In the genomic region with DNA sequence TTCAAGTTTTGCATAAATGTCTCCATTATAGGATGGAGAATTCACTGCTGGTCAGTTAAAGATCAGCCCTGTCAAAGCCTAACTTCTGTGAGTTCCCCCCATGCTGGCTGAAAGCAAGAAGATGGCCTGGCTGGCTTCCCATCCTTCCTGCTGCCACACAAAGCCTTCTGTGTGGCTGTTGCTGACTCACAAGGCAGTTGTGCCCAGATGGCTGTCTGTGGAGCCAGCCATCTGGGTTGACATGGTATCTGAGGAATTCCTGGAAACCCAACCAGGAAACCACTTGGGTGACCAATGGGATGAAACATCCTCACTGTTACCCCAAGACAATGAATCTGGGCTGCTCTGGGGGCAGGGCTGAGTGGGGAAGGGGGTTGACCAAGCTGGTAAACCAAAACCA, we compare ENCODE assay signal across 12 mouse cellular contexts.
A peak's percentile ranks its signal among the peaks of the same experiment; 100 is the strongest.
DNase-seq lines count a peak whose midpoint lies in the region; ATAC-seq and TF ChIP-seq lines count a peak whose summit lies in the region.
"Had no signal": no experiment of that assay in that cellular context is flagged by ENCODE, and none has a peak within 500 bp of the region (broad histone marks: within the 10 kb centered on the region; RNA-seq: fewer than 3 reads in every experiment).

No protein-coding gene starts in this region.

- H3K27me3 ChIP-seq in hindbrain, postnatal 0 days (ENCODE audit: insufficient read depth, low read length) = no peaks in the 10 kb centered on the region
- no peaks in the 10 kb centered on the region for H3K27me3 ChIP-seq in hindbrain, embryonic 11.5 days (ENCODE audit: control insufficient read depth, insufficient read depth, low read length)
- no peaks in the 10 kb centered on the region for H3K27me3 ChIP-seq in limb, embryonic 10.5 days (ENCODE audit: low read depth, poor library complexity, severe bottlenecking)
- H3K27me3 ChIP-seq in kidney, embryonic 15.5 days = no peaks in the 10 kb centered on the region
- H3K27me3 ChIP-seq: limb, embryonic 13.5 days had no signal

- TF ChIP-seq CTCF in hindbrain, postnatal 0 days (IDR thresholded peaks at IDR 0.05; ENCODE audit: low read depth) = no peak

- no peak overlapping the region for H3K9ac ChIP-seq in hindbrain, postnatal 0 days (replicated peaks; ENCODE audit: low read length)
- no peak overlapping the region for H3K9ac ChIP-seq in hindbrain, embryonic 11.5 days (ENCODE audit: low read depth, low read length)
- H3K9ac ChIP-seq in kidney, embryonic 15.5 days = no peak overlapping the region
- H3K9ac ChIP-seq: limb, embryonic 13.5 days had no signal

- no peaks in the 10 kb centered on the region for H3K36me3 ChIP-seq in hindbrain, postnatal 0 days (ENCODE audit: insufficient read depth, low read length)
- H3K36me3 ChIP-seq in hindbrain, embryonic 11.5 days (ENCODE audit: control insufficient read depth, insufficient read depth, low read length) = no peaks in the 10 kb centered on the region
- H3K36me3 ChIP-seq in limb, embryonic 10.5 days = no peaks in the 10 kb centered on the region
- no peaks in the 10 kb centered on the region for H3K36me3 ChIP-seq in kidney, embryonic 15.5 days
- H3K36me3 ChIP-seq: forebrain, embryonic 10.5 days; heart, embryonic 10.5 days; limb, embryonic 13.5 days had no signal

- H3K9me3 ChIP-seq in hindbrain, postnatal 0 days (ENCODE audit: low read length) = no peaks in the 10 kb centered on the region
- H3K9me3 ChIP-seq in hindbrain, embryonic 11.5 days (ENCODE audit: control insufficient read depth, low read length) = no peaks in the 10 kb centered on the region
- H3K9me3 ChIP-seq in limb, embryonic 10.5 days (replicated peaks) = no peaks in the 10 kb centered on the region
- no peaks in the 10 kb centered on the region for H3K9me3 ChIP-seq in kidney, embryonic 15.5 days (replicated peaks)
- H3K9me3 ChIP-seq: forebrain, embryonic 10.5 days; heart, embryonic 10.5 days; limb, embryonic 13.5 days had no signal

- H3K4me3 ChIP-seq in hindbrain, postnatal 0 days (ENCODE audit: low read length) = no peak overlapping the region
- no peak overlapping the region for H3K4me3 ChIP-seq in hindbrain, embryonic 11.5 days (ENCODE audit: low read depth, low read length)
- no peak overlapping the region for H3K4me3 ChIP-seq in limb, embryonic 10.5 days
- H3K4me3 ChIP-seq in kidney, embryonic 15.5 days (replicated peaks) = no peak overlapping the region
- H3K4me3 ChIP-seq: forebrain, embryonic 10.5 days; heart, embryonic 10.5 days; limb, embryonic 13.5 days had no signal

- H3K4me1 ChIP-seq in hindbrain, postnatal 0 days (ENCODE audit: insufficient read depth, low read length) = no peaks in the 10 kb centered on the region; the same call in 1 of the 2 replicates
- no peaks in the 10 kb centered on the region for H3K4me1 ChIP-seq in hindbrain, embryonic 11.5 days (replicated peaks; ENCODE audit: control insufficient read depth, insufficient read depth, low read length)
- peaks cover 6% of the 10 kb centered on the region; the same call in 1 of the 2 replicates for H3K4me1 ChIP-seq in limb, embryonic 10.5 days
- H3K4me1 ChIP-seq in kidney, embryonic 15.5 days = peaks cover 4% of the 10 kb centered on the region; the same call in 1 of the 2 replicates
- H3K4me1 ChIP-seq: heart, embryonic 10.5 days; limb, embryonic 13.5 days had no signal

- no peak overlapping the region for H3K4me2 ChIP-seq in hindbrain, postnatal 0 days (ENCODE audit: low read depth, low read length)
- no peak overlapping the region for H3K4me2 ChIP-seq in hindbrain, embryonic 11.5 days (replicated peaks; ENCODE audit: low read depth, low read length)
- no peak overlapping the region for H3K4me2 ChIP-seq in kidney, embryonic 15.5 days
- H3K4me2 ChIP-seq: limb, embryonic 13.5 days had no signal

- ATAC-seq in hindbrain, postnatal 0 days = peak; percentile 82
- no peak for ATAC-seq in hindbrain, embryonic 11.5 days (ENCODE audit: low FRiP score)
- ATAC-seq in frontal cortex, adult (ENCODE audit: low TSS enrichment) = peak; percentile 80
- ATAC-seq in kidney, embryonic 15.5 days (replicated peaks; ENCODE audit: low FRiP score) = no peak

- intact Hi-C loops in left cerebral cortex, postnatal 14 days (cut with DNase I) = no loop called here

- H3K27ac ChIP-seq in hindbrain, postnatal 0 days = no peak overlapping the region
- H3K27ac ChIP-seq in hindbrain, embryonic 11.5 days (ENCODE audit: low read depth, low read length) = no peak overlapping the region
- no peak overlapping the region for H3K27ac ChIP-seq in limb, embryonic 10.5 days
- no peak overlapping the region for H3K27ac ChIP-seq in kidney, embryonic 15.5 days
- H3K27ac ChIP-seq: forebrain, embryonic 10.5 days; heart, embryonic 10.5 days; limb, embryonic 13.5 days had no signal

- peak; percentile 79 for DNase-seq in hindbrain, postnatal 0 days (ENCODE audit: low spot score)
- no peak for DNase-seq in hindbrain, embryonic 11.5 days (ENCODE audit: low spot score)
- peak; percentile 61 to 67 for DNase-seq in left cerebral cortex, postnatal 14 days (ENCODE audit: low spot score in 2 of 2)
- DNase-seq in B cell, adult 2 months = no peak
- no peak for DNase-seq in limb, embryonic 10.5 days (ENCODE audit: low spot score)
- DNase-seq: lung, postnatal 10 days; thymus, adult 18-20 months had no signal

Comparison
In these comparisons a context has a peak if more than half of its experiments do, and no peak if none do; other contexts are left out.
1. ATAC-seq: peak in hindbrain, postnatal 0 days (single experiment) and frontal cortex, adult (single experiment); none in hindbrain, embryonic 11.5 days (single experiment) and kidney, embryonic 15.5 days (single experiment).
2. DNase-seq: peak in hindbrain, postnatal 0 days (single experiment) and left cerebral cortex, postnatal 14 days (2 of 2); none in hindbrain, embryonic 11.5 days (single experiment), B cell, adult 2 months (0 of 2) and limb, embryonic 10.5 days (single experiment).